Mouse (Mus musculus) adrenal gland (tissue): ENCODE results near the gene Sos2.

Source experiments
- intact Hi-C: fragments of 180-260 bp; cut with DNase I; formaldehyde crosslinking; loops from one replicate; pipeline ENCODE4 v1.15.1; 2025
- long read RNA-seq, 2 experiments: library from polyadenylated mRNA; unstranded; transcript quantifications; one replicate each; pipeline ENCODE4 v2.0.0; 2020; ENCODE audit warnings: borderline replicate concordance in 1 of 2; ENCODE audit not compliant: insufficient replicate concordance in 1 of 2

Gene Sos2
- long read RNA-seq, experiment 1, partial matches to known transcripts, result 0 of 5 reads
- long read RNA-seq, experiment 1, other reads (novel, unspliced or antisense), result 3 of 5 reads
- long read RNA-seq, experiment 2, partial matches to known transcripts, result 2 of 6 reads
- long read RNA-seq, experiment 2, other reads (novel, unspliced or antisense), result 3 of 6 reads

DNA sequence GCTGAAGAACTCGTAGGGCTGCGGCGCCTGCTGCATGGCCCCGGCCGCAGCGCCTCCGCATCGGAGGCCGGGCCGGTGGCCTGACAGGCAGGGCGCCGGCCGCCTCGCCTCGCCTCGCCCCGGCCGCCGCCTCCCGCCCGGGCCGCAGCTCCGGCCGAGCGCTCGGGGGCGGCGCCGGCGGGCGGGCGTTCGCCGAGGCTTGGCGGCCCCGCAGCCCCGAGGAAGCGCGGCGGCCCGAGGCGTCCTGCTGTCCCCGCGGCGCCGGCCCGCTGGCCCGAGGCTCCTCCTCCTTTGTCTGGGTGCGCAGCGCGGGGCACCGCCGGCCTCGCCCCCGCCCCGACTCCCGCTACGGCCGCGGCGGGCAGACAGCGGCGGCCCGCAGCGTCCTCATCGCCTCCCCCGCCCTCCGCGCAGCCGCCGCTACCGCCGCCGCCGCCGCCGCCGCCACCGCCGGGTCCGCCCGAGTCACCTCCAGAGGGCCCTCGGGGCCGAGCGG is at the start of gene Sos2:
Gene Sos2, minus strand, starts transcription at position 287 of the 496 bp plus-strand sequence.
- intact Hi-C loops, result loop anchor here (5.0 to 10.0 kb wide), 2 partner anchors 107 to 319 kb away; no protein-coding TSS in a partner anchor

- intact Hi-C loops, result no loop called here
Measured at GRCm38 (mm10) chr12:69730306-69730705, 48.7 kb upstream of the Sos2 start.

- intact Hi-C loops, result no loop called here
Measured at GRCm38 (mm10) chr12:69729246-69729645, 47.6 kb upstream of the Sos2 start.

GRCm38 (mm10) chr12:69724711-69725460 is 43.2 kb upstream of the Sos2 start, which contains the start of the genes L2hgdh and Atp5s:
L2hgdh (minus strand) TSS chr12:69724873.
Atp5s (plus strand) TSS chr12:69724950.
- intact Hi-C loops, result no loop called here

GRCm38 (mm10) chr12:69724018-69724710 is 42.5 kb upstream of the Sos2 start:
- intact Hi-C loops, result no loop called here

- intact Hi-C loops, result no loop called here
Measured at GRCm38 (mm10) chr12:69723376-69723775, 41.7 kb upstream of the Sos2 start.

DNA sequence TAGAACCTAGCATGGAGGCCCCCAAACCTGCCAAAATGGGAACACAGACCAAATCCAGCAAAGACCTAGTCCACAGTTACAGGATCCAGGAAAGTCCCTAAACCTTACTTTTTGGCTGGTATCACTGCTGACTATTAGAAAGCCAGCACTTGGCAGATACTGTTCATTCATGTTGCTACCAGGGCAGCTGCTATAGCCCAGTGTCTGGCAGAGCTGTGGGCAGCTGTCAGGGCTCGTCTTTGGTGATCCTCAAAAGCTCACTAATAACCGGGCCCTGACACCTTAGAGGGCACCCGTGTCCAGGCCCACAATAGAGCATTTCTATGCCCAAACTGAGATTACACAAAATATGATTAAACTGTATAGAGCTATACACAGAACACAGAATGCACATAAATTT is 41.2 kb upstream of the Sos2 start:
- intact Hi-C loops, result no loop called here

DNA sequence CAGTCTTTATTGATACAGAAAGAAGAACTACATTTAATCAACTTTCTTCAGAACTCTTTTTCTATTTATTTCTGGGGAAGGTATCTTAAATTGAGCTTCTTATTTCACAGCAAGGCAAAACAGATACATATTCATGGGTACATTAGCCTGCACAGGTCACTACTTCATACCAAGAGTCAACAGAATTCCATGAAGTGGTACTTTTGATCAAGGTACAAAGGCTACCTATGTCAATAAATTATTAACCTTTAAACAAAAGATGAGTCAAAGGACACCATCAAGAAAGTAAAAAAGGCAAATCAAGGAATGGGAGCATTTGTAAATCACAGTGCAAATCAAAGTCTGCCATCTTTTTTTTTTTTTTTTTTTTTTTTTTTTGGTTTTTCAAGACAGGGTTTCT is 32.0 kb upstream of the Sos2 start:
- intact Hi-C loops, result no loop called here

- intact Hi-C loops, result no loop called here
Measured at GRCm38 (mm10) chr12:69704799-69705458, 23.3 kb upstream of the Sos2 start.

GRCm38 (mm10) chr12:69698352-69698751 is 16.7 kb upstream of the Sos2 start:
- intact Hi-C loops, result loop anchor here (10.0 kb wide), 1 partner anchor 84 kb away; no protein-coding TSS in a partner anchor

DNA sequence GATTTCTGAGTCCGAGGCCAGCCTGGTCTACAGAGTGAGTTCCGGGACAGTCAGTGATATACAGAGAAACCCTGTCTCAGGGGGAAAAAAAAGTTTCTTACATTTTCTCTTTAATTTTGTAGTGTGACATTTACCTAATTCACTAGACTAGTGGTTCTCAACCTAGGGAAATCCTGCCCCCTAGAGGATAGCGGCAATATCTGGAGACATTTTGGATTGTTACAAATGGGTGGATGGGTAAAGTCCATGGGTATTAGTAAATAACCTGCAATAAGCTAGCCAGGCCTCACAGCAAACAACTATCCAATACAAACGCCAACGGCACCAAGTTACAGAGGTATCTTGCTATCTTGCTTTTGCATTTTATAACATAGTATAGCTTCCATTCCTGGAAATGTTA is 15.1 kb upstream of the Sos2 start:
- intact Hi-C loops, result loop anchor here (10.0 kb wide), 1 partner anchor 82 kb away; no protein-coding TSS in a partner anchor

GRCm38 (mm10) chr12:69693471-69693870 is 11.8 kb upstream of the Sos2 start:
- intact Hi-C loops, result loop anchor here (10.0 kb wide), 1 partner anchor 79 kb away; no protein-coding TSS in a partner anchor

GRCm38 (mm10) chr12:69690714-69691113 is 9.1 kb upstream of the Sos2 start:
- intact Hi-C loops, result loop anchor here (10.0 kb wide), 1 partner anchor 76 kb away; no protein-coding TSS in a partner anchor

- intact Hi-C loops, result loop anchor here (10.0 kb wide), 1 partner anchor 114 kb away; no protein-coding TSS in a partner anchor
Measured at GRCm38 (mm10) chr12:69689094-69689493, 7.4 kb upstream of the Sos2 start.

DNA sequence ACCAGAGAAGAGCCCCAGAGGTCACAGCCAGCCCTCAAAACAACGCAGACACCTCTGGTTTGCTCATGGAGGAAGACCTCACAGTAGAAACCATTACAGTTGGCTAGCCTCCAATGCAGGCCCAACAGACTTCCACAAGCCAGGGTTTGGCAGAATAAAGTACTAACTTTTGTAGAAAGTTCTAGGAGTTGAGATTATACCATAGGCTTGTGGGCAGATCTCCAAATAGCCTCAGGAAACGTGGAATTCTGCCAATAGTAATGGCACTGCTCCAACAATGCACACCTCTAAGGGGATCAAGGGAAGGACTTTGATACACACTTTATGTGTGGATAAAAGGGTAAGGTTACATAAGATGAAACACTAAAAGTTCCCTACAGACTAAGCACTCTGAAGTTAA is 6.7 kb upstream of the Sos2 start:
- intact Hi-C loops, result loop anchor here (10.0 kb wide), 1 partner anchor 114 kb away; no protein-coding TSS in a partner anchor

DNA sequence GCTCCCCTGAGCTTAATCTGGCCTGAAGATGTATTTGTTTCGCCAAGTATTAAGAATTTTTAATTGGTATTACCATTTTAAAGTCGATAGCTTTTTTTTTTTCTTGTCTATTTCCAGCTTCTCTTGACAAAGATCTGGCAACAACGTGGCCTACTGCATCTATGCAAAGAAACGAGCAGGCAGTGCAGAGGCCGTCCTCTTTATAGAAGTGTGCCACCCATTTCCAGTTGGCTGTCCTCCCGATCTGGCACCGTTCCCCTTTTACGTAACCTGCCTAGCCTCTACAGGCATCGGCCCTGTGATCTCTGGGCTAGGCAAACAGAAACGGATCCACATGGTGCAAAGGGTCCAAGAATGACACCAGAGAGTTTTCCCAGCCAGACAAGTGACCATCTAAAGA is 1.9 kb upstream of the Sos2 start:
- intact Hi-C loops, result loop anchor here (5.0 to 10.0 kb wide), 2 partner anchors 109 to 321 kb away; no protein-coding TSS in a partner anchor

DNA sequence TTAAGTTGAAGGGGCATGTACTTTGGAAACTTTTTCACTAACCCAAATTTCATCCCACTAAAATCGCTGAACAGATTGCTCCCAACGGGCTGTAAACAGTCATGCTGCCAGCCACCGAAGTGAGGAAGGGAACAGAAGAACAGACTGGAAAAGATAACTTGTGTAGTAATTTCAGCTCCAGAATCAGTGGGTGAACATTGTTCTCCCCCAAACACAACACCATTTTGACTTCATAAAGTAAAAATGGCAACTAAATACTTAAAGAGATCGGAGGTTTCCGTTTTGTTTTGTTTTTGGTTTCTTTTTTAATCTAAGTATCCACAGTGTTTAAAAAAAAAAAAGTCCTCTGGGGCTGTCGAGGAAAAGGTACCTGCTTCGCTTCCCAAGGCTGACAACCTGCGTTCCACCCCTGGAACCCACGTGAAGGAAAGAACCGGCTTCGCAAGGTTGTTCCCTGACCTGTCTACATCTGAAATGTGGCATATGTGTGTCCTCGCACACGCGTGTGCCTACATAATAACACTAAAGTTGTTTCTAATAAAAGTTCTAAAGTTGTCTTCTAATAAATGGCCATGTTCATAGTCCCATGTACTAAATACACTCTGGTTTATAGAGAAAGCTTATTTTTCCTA is 1.3 kb upstream of the Sos2 start:
- intact Hi-C loops, result loop anchor here (5.0 to 10.0 kb wide), 2 partner anchors 108 to 321 kb away; no protein-coding TSS in a partner anchor

GRCm38 (mm10) chr12:69682065-69682787 is 574 bp upstream of the Sos2 start:
- intact Hi-C loops, result loop anchor here (5.0 to 10.0 kb wide), 2 partner anchors 107 to 320 kb away; no protein-coding TSS in a partner anchor
